Mouse (Mus musculus): ENCODE data around the gene Clec2d. TPM values are rescaled to one million over a fixed set of nuclear protein-coding genes. Genes with fewer than 3 reads are reported as not detected.

The Clec2d gene
- polyA plus RNA-seq, 1 experiment from 2014 or later = not detected

DNA sequence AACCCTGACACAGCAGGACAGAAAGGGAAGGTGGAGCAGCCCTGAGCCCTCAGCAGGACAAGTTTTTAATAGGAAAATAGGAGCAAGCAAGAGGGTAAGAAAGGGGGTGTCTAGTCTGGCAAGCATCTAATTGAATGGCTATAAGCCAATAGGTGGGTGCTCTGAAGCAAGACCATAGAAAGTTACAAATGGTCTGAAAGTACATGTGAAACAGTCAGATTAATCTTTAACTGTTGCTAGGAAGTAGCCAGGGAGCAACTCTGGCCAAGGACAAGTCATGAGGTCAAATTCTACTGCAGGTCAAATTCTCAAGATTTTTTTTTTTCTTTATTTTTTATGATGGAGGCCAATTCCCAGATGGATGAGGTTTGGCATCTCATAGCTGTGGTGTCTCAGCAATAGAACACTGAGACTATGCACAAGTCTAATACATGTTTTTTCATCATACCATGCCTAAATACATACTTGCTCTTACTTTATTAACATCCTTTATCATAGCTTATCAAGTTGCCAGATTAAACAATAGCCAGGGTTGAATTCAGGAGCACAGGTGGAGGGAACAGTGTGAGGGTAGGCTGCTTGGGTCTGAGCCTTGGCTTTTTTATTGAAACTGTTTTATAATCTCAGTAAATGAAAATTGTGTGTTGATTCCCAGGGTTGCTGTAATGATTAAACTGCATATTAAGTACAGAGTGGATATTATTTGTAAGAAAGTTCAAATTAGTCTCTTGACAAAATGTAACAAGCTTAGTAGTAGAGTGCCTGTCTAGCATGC is 32.2 kb downstream of the Clec2d start:
- DNase-seq (ENCODE audit: low spot score) (no peak), ATAC-seq (replicated peaks; ENCODE audit: insufficient number of reproducible peaks, low FRiP score, low TSS enrichment, low read depth) (no peak)
- Histone ChIP-seq H3K27me3 (ENCODE audit: control insufficient read depth, insufficient read depth, low read length) (no peaks in the 10 kb centered on the region), H3K36me3 (replicated peaks; ENCODE audit: control insufficient read depth, insufficient read depth, low read depth, low read length) (no peaks in the 10 kb centered on the region), H3K9me3 (replicated peaks; ENCODE audit: control insufficient read depth, low read length) (no peaks in the 10 kb centered on the region), H3K27ac (replicated peaks; ENCODE audit: low read depth, low read length) (no peak overlapping the region), H3K4me1 (ENCODE audit: control insufficient read depth, insufficient read depth, low read length) (no peaks in the 10 kb centered on the region), H3K4me2 (ENCODE audit: low read depth, low read length) (no peak overlapping the region), H3K4me3 (ENCODE audit: low read depth, low read length) (no peak overlapping the region), H3K9ac (replicated peaks; ENCODE audit: low read length) (no peak overlapping the region)

DNA sequence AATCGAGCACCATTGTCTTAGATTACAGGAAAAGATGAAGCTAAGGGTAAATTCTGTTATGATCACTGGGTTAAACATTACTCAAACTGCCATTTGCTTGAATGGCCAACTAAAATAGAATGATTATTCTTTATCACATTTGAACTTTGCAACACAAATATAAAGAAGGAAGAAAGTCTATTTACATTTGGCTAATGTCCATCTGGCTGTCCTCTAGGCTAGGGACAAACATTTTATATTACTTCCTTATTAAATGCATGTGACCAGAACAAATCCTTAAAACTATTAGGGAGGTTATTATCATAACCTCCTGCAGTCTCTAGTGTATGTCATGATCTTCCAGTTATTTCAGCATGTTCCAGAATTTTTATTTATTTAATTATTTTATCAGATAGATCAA is 33.1 kb downstream of the Clec2d start:
- Histone ChIP-seq H3K9me3 (replicated peaks; ENCODE audit: control insufficient read depth, low read length) (no peaks in the 10 kb centered on the region), H3K27ac (replicated peaks; ENCODE audit: low read depth, low read length) (no peak overlapping the region), H3K4me3 (ENCODE audit: low read depth, low read length) (no peak overlapping the region), H3K4me2 (ENCODE audit: low read depth, low read length) (no peak overlapping the region), H3K4me1 (ENCODE audit: control insufficient read depth, insufficient read depth, low read length) (no peaks in the 10 kb centered on the region), H3K9ac (replicated peaks; ENCODE audit: low read length) (no peak overlapping the region), H3K27me3 (ENCODE audit: control insufficient read depth, insufficient read depth, low read length) (no peaks in the 10 kb centered on the region), H3K36me3 (replicated peaks; ENCODE audit: control insufficient read depth, insufficient read depth, low read depth, low read length) (no peaks in the 10 kb centered on the region)
- WGBS = 69% methylated on average over 1 of the region's 1 CpGs
- DNase-seq (ENCODE audit: low spot score) (no peak), ATAC-seq (replicated peaks; ENCODE audit: insufficient number of reproducible peaks, low FRiP score, low TSS enrichment, low read depth) (no peak)

DNA sequence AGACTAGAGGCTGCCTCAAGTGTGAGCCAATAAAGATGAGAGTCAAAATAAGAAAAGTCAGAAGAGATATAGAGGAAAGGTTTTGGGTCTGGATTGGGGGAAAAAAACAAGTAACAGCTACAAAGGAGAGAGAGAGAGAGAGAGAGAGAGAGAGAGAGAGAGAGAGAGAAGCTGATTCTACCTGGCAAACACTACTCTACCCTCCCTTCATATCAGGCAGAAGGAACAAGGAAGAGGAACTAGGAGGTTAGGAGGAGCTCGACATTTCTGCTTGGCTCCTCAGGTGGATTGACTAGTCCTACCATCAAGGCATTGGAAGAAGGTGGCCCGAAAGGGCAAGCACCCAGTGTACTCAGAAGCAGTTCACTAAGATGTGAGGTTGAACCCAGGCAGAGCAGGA is 33.8 kb downstream of the Clec2d start:
- Histone ChIP-seq H3K9ac (replicated peaks; ENCODE audit: low read length) (no peak overlapping the region), H3K4me2 (ENCODE audit: low read depth, low read length) (no peak overlapping the region), H3K36me3 (replicated peaks; ENCODE audit: control insufficient read depth, insufficient read depth, low read depth, low read length) (no peaks in the 10 kb centered on the region), H3K4me3 (ENCODE audit: low read depth, low read length) (no peak overlapping the region), H3K4me1 (ENCODE audit: control insufficient read depth, insufficient read depth, low read length) (no peaks in the 10 kb centered on the region), H3K9me3 (replicated peaks; ENCODE audit: control insufficient read depth, low read length) (no peaks in the 10 kb centered on the region), H3K27me3 (ENCODE audit: control insufficient read depth, insufficient read depth, low read length) (no peaks in the 10 kb centered on the region), H3K27ac (replicated peaks; ENCODE audit: low read depth, low read length) (no peak overlapping the region)
- ATAC-seq (replicated peaks; ENCODE audit: insufficient number of reproducible peaks, low FRiP score, low TSS enrichment, low read depth) (no peak), DNase-seq (ENCODE audit: low spot score) (no peak)
- WGBS = 77% methylated on average over 2 of the region's 2 CpGs

DNA sequence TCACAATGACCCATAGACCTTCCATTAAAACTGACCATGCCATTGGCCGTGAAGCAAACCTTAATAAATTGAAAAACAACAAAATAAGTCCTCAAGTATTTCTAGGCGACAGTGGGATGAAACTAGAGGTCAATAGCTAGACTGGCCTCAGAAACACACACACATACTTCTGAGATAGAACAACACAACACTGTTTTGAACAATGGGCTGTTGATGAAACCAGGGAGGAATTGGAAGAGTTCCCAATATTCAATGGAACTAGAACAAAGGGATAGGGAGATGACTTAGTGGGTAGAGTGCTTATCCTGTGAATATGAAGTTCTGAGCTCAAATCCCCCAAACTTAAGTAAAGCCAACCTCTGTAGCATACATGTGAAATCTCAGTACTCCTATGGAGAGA is 34.6 kb downstream of the Clec2d start:
- no peak for DNase-seq (ENCODE audit: low spot score)
- 84% methylated on average over 2 of the region's 2 CpGs for WGBS

DNA sequence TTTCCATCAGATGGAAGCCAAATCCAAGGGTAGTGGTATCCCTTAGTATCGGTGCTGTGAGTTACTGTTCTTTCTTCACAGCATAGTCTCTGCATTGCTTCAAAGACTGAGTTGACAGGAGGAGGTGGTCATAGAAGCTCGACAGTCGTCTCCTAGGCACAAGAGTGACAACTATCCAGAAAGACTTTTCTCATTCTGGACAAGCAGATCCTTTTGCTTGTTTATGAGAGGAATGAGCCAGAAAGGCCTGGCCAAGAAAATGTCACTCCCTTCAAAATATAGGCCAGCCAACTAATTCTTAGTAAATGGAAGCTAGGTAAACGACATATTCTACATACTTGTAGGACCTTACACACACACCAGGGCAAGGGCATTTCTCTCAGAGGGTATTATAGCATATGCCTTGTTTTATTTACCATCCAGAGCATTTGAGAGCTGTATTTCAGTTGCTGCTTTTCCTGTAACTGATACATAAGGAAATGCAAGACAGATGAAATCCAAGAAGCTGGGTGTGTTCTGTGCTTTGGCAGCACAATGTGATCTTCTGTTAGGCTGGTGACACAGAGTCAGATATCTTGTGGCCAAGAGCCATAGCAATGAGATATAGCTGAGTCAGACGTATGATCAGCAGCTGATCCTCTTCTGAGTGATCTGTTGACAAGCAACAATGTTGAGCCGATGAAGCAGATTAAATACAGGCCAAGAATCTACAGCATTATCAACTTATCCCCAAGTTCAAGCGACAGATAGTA is 35.6 kb downstream of the Clec2d start:
- Histone ChIP-seq H3K4me1 (ENCODE audit: control insufficient read depth, insufficient read depth, low read length) (no peaks in the 10 kb centered on the region), H3K4me3 (ENCODE audit: low read depth, low read length) (no peak overlapping the region), H3K27me3 (ENCODE audit: control insufficient read depth, insufficient read depth, low read length) (no peaks in the 10 kb centered on the region), H3K9me3 (replicated peaks; ENCODE audit: control insufficient read depth, low read length) (no peaks in the 10 kb centered on the region), H3K36me3 (replicated peaks; ENCODE audit: control insufficient read depth, insufficient read depth, low read depth, low read length) (no peaks in the 10 kb centered on the region), H3K27ac (replicated peaks; ENCODE audit: low read depth, low read length) (no peak overlapping the region), H3K4me2 (ENCODE audit: low read depth, low read length) (no peak overlapping the region), H3K9ac (replicated peaks; ENCODE audit: low read length) (no peak overlapping the region)
- ATAC-seq (replicated peaks; ENCODE audit: insufficient number of reproducible peaks, low FRiP score, low TSS enrichment, low read depth) (no peak), DNase-seq (ENCODE audit: low spot score) (no peak)
- 86% methylated on average over 7 of the region's 7 CpGs for WGBS

More for the DNA sequence above, 34.6 kb downstream of the Clec2d start:
- Histone ChIP-seq H3K36me3 (replicated peaks; ENCODE audit: control insufficient read depth, insufficient read depth, low read depth, low read length) (no peaks in the 10 kb centered on the region), H3K4me1 (ENCODE audit: control insufficient read depth, insufficient read depth, low read length) (no peaks in the 10 kb centered on the region), H3K4me2 (ENCODE audit: low read depth, low read length) (no peak overlapping the region), H3K27me3 (ENCODE audit: control insufficient read depth, insufficient read depth, low read length) (no peaks in the 10 kb centered on the region), H3K9me3 (replicated peaks; ENCODE audit: control insufficient read depth, low read length) (no peaks in the 10 kb centered on the region), H3K4me3 (ENCODE audit: low read depth, low read length) (no peak overlapping the region), H3K27ac (replicated peaks; ENCODE audit: low read depth, low read length) (no peak overlapping the region), H3K9ac (replicated peaks; ENCODE audit: low read length) (no peak overlapping the region)
- no peak for ATAC-seq (replicated peaks; ENCODE audit: insufficient number of reproducible peaks, low FRiP score, low TSS enrichment, low read depth)

DNA sequence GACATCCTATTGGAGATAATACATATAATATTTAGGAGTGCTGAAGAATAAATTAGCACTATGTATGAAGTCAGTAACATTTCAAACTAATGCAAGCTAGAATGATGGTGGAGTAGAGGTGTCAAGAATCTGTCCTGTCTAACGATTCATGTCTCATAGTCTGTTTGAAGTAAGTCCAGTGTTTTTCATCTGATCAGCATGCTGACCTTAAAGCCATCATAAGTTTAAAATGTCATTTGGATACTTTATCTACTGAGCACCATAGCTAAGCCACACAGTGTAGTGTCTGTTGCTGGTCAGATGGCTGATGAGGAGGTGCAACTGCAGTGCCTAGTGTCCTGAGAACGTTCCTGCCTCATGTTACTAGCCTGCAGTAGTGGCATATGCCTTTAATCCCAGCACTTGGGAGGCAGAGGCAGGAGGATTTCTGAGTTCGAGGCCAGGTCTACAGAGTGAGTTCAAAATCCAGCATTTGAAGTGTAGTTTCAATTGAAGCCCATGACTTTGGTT is 36.4 kb downstream of the Clec2d start:
- H3K4me3 ChIP-seq (ENCODE audit: low read depth, low read length) = no peak overlapping the region
- WGBS = 81% methylated on average over 3 of the region's 3 CpGs

DNA sequence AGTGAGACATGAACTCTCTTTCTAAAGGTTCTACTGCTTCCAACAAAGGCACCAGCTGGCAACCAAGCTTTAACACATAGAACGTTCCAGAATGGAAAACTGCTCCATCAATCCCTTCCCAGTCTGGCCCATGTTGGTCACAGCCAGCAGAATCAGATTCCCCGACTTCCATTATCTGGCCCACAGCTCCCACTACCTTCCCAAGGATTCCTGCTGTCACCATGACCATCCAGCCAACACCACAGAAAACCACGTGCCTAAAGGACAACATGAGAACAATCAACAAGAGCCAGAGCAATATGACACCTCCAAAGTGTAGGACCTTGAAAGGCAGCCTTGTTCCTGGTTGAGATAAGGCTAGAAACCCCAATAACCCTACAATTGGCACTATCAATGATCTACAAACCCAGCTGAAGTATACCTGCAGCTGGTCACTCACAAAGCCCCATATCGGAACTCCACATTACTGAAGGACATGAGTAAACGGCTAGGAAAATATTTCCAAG is 37.8 kb downstream of the Clec2d start:
- H3K4me2 ChIP-seq (ENCODE audit: low read depth, low read length) = no peak overlapping the region
- WGBS = 85% methylated on average over 5 of the region's 5 CpGs
- H3K9ac ChIP-seq (replicated peaks; ENCODE audit: low read length) = no peak overlapping the region
- no peaks in the 10 kb centered on the region for H3K9me3 ChIP-seq (replicated peaks; ENCODE audit: control insufficient read depth, low read length)
- no peak overlapping the region for H3K4me3 ChIP-seq (ENCODE audit: low read depth, low read length)
- H3K27me3 ChIP-seq (ENCODE audit: control insufficient read depth, insufficient read depth, low read length) = no peaks in the 10 kb centered on the region
- no peak for ATAC-seq (replicated peaks; ENCODE audit: insufficient number of reproducible peaks, low FRiP score, low TSS enrichment, low read depth)
- DNase-seq (ENCODE audit: low spot score) = no peak
- no peaks in the 10 kb centered on the region for H3K36me3 ChIP-seq (replicated peaks; ENCODE audit: control insufficient read depth, insufficient read depth, low read depth, low read length)
- no peaks in the 10 kb centered on the region for H3K4me1 ChIP-seq (ENCODE audit: control insufficient read depth, insufficient read depth, low read length)
- no peak overlapping the region for H3K27ac ChIP-seq (replicated peaks; ENCODE audit: low read depth, low read length)

More for the DNA sequence above, 36.4 kb downstream of the Clec2d start:
- no peak overlapping the region for H3K27ac ChIP-seq (replicated peaks; ENCODE audit: low read depth, low read length)
- H3K4me2 ChIP-seq (ENCODE audit: low read depth, low read length) = no peak overlapping the region
- H3K9ac ChIP-seq (replicated peaks; ENCODE audit: low read length) = no peak overlapping the region
- no peaks in the 10 kb centered on the region for H3K27me3 ChIP-seq (ENCODE audit: control insufficient read depth, insufficient read depth, low read length)
- H3K36me3 ChIP-seq (replicated peaks; ENCODE audit: control insufficient read depth, insufficient read depth, low read depth, low read length) = no peaks in the 10 kb centered on the region
- ATAC-seq (replicated peaks; ENCODE audit: insufficient number of reproducible peaks, low FRiP score, low TSS enrichment, low read depth) = no peak
- DNase-seq (ENCODE audit: low spot score) = no peak
- H3K4me1 ChIP-seq (ENCODE audit: control insufficient read depth, insufficient read depth, low read length) = no peaks in the 10 kb centered on the region
- no peaks in the 10 kb centered on the region for H3K9me3 ChIP-seq (replicated peaks; ENCODE audit: control insufficient read depth, low read length)

All from embryonic facial prominence, embryonic 11.5 days (tissue).